Mouse (Mus musculus) cerebellum, adult 2 months (tissue): ENCODE measurements around the gene Cfap54.

ENCODE experiments used
- CTCF ChIP-seq: fragments of 200-500 bp; IDR thresholded peaks from 2 replicates; pipeline ENCODE4 v1.5.1; 2011; ENCODE audit warnings: low read depth, mild to moderate bottlenecking, control low read depth, low read length, moderate library complexity, borderline replicate concordance; ENCODE audit not compliant: insufficient read depth
- POLR2A ChIP-seq: fragments of 200-500 bp; IDR thresholded peaks from 2 replicates; pipeline ENCODE4 v1.6.1; 2011; ENCODE audit warnings: low read length, control low read depth, borderline replicate concordance; ENCODE audit not compliant: insufficient read depth

DNA sequence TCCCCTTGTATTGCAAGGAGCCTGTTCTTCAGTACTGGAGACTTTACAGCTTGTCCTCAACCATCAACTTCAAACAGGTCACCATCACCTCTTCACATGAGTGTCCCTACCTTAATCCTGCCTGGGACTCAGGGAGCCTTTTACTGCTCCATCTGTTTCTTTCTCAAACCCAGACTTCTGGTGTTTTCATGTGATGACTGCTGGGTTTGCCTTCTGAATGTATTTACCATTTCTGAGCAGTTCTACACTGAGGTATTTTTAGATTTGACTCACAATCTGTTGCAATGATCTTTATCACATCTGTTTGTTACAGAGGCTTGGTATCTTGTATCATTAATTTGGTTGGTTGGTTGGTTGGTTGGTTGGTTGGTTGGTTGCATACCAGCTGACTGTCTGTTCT, 88.9 kb downstream of the Cfap54 start:
- TF ChIP-seq CTCF: no peak
- TF ChIP-seq POLR2A: no peak
